Mouse (Mus musculus) left cerebral cortex, adult 8-10 months (tissue): ENCODE results near the gene Tmem121. TPM values are rescaled to one million over a fixed set of nuclear protein-coding genes. Genes with fewer than 3 reads are reported as not detected.
A peak's percentile ranks its signal among the peaks of the same experiment; 100 is the strongest.

Experiments used
- DNase-seq, 2 experiments: peaks; one replicate each; pipeline ENCODE4 v3.0.0; 2022; ENCODE audit warnings: low spot score in 2 of 2
- total RNA-seq, 4 experiments: library from RNA; stranded (reverse); gene quantifications; 2 replicates each; pipeline ENCODE4 v1.2.4; 2022

Gene Tmem121
- total RNA-seq, 4 experiments from 2014 or later, result 21.4 to 23.8 (median 23.1) TPM

DNA sequence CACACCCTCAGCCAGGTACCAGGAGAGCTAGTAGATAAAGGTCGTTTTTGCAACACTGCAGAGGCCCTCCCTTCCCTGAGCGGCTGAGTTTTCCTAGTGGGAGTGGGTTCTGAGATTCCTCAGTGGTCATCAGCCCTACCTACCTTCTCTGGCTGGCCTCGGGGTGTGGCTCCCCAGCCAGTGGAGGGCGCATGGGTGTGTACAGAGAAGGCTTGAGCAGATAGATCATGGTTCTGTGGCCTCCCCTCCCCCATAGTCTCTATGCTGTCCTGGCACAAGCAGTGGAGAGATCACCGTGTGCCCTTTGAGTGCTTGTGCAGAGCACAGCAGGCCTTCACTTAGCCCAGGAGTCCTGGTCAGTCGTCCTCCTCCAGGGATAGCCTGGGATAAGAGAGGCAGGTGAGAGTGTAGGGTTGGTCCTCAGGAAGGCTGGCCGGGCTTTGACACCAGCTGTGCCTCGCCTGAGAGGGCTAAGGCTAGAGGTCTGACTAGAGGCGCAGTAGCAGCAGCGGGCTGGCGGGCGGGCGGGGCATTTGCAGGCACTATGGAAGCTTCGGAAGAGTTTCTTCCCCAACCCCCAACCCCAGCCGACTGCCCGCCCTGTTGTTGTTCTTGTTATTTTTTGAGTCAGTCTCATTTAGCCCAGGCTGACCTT lies 37.2 kb upstream of the Tmem121 start:
- DNase-seq, result no peak

DNA sequence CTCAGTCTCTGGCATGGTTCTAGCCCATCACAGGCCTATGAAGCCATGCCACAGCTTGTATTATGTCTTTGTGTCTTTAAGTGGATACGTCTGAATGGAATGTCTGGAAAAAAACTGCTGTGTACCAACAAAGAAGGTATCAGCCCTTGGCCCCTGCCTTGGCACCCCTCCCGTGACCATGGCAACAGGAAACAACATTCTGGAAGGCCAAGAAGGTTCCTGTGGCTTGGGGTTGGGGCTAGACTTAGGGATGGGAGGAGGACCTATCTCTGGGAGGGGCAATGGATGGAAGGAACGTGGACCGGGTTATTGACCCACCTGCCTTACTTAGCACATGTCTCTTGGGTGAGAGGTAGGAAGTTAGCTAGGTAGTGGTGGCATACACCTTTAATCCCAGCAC lies 36.4 kb upstream of the Tmem121 start:
- DNase-seq, result no peak

DNA sequence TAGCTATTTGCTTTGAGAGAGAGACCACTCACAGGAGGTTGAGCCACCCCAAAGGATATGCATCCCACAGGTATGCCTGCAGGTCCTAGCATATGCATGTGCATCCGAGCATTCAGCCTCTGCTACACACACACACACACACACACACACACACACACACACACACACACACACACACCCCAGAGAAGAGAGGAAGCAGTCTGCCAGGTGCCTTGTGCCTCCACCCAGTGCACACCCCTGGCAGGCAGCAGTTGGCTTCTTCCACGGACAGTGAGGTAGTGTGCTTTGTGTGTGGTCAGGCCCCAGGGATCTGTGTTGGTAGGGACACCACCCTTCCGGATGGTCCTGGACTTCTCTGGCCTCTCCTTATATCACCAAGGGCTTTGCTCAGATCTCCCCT lies 35.8 kb upstream of the Tmem121 start:
- DNase-seq, result no peak

DNA sequence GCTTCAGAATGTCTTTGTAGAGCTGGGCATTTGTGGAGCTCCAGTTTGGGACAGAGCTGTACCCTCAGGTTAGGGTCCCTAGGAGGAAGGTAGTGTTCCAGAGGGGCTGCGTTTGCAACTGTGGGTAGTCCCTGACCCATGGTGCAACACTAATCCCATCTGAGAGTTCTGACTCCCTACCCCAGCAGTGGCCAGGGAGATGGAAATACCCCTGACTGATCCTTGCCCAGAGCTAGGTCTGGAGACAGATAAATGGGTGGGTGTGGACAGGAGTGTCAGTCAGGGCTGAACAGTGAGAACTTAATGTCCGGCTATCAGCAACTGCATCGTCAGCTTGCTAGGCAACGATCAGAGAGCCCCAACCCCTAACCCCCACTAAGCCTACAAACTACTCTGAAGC lies 35.1 kb upstream of the Tmem121 start:
- no peak for DNase-seq

DNA sequence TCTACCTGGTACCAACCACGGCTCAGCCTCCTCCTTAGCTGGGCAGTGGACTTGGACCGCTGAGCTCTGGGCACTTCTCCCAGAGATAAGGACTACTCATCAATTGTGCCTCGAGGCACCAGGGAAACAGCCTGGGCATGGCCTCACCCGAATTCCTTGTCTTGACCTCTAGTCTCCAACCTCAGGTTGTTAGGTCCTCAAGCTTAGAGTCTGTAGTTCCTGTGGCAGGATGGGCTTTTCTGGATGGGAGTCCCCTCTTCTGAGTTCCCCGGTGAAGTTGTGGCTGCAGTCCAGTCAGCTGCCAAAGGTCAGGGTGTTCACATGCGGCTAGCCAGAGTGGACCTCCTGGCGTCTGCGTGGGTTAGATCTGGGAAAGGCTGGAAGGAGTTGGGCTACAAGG lies 34.7 kb upstream of the Tmem121 start:
- no peak for DNase-seq

DNA sequence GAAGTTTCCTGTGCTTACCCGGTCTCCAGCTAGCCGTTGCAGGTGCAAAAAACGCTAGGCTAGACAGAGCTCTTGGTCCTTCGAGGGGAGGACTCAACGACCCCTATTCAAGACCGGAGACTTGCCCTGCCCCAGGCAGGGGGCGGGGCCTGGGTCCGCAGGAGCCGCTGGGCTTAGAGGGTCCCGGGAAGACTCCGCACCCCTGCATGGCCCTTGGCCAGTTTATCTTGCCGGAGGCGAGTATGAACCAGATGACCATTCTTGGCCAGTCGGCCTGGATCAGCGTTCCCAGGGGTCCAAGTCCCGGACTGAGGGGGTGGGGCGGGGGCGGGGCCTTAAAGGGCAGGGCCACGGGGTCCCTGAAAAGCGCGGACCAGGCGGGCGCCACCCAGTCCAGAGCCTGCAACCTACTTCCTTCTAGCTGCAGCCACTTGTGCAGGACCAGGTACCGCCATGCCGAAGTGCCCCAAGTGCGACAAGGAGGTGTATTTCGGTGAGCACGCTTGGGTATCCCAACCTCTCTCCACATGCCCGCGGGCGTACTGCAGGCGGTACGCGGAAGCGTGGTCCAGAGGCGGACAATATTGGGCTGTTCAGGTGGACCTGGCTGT lies 34.0 kb upstream of the Tmem121 start:
- no peak for DNase-seq

DNA sequence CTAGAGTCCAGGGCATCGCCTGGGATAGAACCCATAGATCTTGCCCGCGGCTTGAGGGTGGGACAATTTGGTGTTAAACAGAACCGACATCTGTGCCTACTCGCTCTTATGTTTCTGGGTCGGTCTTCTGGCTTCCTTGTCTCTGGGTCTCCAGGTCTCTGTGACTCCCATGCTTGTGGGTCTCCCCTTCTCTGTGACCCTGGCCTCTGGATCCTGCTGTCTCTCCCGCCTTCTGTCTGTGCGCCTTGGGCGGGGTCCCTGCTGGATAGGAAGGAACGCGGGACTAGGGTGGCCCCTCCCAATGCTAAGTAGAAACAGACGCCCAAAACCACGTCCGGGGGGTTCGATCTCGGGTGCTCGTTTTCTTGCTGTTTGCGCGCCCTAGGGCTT lies 33.5 kb upstream of the Tmem121 start:
- DNase-seq, result no peak

DNA sequence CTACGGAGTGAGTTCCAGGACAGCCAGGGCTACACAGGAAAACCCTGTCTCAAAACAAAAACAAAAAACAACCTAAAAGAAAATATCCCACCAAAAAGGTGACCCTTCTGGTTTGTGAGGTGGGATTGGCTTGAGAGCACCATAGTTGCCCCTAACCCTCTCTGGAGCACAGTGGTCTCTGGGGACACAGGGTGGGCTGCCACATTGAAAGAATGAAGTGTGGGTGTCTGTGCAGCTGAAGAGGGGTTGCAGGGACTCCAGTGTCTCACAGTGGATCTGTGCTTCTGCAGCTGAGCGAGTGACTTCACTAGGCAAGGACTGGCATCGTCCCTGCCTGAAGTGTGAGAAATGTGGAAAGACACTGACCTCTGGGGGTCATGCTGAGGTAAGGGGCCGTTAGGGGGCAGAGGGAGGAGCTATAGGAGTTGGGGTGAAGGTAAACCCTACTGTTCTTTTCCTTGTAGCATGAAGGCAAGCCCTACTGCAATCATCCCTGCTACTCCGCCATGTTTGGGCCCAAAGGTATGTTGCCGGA lies 32.7 kb upstream of the Tmem121 start:
- no peak for DNase-seq

DNA sequence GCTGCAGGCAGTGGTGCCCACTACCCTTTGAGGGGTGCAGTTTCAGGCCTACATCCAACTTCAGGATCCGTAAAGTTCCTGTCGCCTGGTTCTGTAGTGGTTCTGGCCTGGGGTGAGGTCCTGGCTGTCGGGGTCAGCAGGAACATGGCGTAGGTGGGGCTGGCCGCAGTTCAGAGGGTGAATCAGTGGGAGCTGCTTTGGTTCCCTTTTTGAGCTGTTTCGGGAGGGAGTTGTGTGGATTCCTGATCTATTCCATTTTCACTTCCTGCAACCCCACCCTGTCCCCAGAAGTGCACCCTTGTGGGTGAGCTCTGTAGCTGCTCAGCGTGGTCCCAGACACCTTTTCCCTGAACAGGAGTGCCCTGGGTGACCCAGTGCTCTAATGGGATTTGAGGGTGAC lies 31.8 kb upstream of the Tmem121 start:
- DNase-seq, result no peak

DNA sequence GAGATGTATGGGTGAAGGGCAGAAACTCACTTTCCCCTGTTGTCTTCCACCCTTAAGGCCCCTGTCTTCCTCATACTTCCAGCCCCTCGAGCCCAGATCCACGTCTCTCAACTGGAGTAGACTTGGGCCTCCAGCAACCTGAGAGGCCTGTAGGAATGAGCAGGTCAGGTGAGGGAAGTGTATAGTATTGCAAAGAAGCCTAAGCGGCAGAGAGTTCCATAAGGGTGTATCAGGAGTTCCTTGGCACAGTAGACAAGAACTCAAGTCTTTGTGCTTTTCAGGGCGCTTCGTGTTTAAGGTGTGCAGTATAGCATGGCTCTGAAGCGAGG lies 31.0 kb upstream of the Tmem121 start:
- DNase-seq, result no peak

DNA sequence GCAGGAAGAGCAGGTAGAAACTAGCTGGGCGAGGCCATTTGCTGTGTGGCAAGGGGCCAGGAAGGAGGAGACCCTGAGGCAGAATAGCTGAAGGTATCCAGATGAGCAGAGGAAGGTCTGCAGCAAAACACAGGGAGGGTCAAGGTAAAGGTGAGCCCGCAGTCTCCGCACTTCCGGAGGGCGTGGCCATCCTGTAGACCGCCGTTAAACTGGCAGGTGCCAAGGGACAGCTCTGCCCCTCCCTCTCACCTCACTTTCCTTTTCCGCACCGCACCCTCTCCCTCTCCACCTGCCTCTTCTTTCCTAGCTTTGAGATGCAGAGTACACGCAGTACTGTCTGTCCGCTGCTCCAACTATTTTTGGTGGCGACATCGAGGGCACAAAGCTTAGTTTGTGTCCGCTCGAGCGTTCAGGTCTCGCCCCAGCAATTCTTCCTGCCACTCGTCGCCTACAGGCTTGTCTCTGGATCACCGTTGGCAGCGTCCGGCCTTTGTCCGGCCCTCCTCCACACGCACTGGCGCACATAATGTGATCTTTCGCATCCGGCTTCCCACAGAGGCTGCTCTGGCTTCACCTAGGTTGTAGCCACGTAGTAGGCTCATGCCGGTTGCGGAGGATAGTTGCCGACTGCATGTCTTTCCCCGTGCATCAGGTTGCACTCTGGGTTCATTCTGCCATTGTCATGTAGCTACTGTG lies 30.5 kb upstream of the Tmem121 start:
- peak in 1 of 2 experiments; percentile 49 for DNase-seq

DNA sequence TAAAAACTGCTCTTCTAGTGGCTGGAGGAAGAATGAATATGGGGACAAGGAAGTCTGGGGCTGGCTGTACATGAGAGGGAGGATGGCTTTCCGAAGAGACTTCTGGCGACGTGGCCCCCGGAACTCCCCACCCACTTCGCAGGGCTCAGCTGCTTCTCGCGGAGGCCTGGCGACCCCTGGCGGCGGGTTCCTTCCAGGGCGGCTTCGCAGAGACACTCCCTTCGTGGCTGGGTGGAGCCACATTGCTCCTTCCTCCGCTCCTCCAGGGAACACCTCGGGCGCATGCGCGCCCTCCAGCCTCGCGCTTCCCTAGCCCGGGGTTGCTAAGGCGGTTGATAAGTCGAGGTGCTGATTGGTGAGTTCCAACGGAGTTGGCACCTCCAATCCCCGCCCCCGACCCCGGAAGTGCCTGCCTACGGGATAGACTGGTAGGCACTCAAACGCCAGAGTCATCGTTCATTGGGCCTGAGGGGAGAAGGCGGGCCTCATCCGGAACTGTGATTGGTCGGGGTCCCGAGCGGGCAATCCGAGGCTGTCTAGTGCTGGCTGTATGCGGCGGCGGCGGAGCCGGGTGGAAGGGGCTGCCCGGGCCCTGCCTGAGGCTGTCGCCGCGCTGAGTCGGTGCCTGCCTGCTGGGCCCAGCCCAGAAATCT lies 29.7 kb upstream of the Tmem121 start, which contains the start of gene Tedc1:
Gene Tedc1 (plus strand): TSS at position 535 of the 653 bp plus-strand sequence.
- DNase-seq, result peak; percentile 97 to 99

DNA sequence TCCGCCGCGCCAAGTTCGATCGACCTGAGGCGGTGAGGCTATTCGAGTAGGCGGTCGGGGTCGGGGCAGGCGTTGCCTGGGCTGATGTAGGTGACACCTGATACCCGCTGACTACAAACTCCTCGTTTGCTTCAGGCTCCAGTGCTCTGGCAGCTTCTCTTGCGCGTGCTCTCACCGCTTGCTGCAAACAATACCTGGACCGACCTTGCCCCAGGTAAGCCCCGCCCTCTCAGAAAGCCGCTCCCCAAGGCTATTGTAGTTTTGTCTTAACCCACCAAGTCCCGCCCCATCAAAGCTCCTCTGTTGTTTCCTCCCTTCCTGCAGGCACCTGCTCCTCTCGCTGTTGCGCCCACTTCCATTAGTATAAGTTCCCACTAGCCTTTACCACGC lies 29.2 kb upstream of the Tmem121 start:
- DNase-seq, result no peak

DNA sequence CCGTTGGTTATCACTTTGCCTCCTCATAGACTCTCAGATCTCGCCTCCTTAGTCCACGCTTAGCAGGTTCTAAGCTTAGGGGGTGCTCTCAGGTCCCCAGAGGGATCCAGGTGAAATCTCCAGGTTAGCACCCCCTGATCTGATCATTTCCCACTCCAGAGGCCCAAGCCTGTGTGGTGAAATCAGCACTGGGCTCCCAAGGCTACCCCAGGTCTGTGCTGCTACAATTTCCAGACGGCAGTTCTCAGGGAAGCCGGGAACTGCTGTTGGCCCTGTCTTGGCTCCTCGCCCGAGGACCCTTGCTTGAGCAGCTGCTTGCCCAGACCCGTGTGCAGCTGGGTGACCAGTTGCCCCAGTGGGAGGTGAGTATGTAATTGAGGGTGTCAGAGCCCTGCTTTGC lies 28.7 kb upstream of the Tmem121 start:
- peak in 1 of 2 experiments; percentile 28 for DNase-seq

DNA sequence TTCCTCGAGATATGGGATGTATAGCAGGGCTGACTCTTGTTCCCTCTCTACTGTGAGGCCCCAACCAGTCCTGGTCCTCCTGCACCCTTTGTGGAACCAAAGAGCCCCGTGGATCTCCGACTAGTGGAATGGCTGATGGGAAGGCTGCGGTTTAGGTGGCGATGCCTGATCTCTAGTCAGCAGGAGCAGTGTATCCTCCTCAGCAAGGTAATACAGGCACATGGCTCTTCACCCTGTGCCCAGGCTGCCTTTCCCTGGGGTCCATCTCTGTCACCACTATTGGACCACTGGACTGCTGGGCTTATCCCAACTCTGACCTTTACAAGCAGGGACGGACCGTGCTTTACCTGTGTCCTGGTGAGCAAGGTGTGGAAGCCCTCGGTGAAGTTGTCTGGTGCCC lies 28.2 kb upstream of the Tmem121 start:
- DNase-seq, result no peak

DNA sequence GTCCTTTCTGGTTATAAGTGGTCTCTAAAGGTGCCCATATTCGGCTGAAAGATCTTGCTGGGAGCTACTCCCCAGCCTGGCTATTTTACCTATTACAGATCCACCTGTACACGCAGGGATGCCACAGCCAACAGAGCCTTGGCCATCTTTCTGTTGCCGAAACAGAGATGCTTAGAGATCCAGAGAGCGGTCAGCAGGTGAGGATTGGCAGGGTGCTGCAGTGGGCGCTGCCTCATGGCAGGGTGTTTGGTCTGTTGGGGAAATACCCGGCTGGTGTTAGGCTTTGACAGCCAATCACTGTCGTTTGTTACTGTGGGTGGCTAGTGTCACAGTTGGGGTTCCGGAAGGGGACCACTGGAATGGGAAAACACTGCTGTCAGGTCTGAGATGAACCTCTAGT lies 27.8 kb upstream of the Tmem121 start:
- DNase-seq, result no peak

DNA sequence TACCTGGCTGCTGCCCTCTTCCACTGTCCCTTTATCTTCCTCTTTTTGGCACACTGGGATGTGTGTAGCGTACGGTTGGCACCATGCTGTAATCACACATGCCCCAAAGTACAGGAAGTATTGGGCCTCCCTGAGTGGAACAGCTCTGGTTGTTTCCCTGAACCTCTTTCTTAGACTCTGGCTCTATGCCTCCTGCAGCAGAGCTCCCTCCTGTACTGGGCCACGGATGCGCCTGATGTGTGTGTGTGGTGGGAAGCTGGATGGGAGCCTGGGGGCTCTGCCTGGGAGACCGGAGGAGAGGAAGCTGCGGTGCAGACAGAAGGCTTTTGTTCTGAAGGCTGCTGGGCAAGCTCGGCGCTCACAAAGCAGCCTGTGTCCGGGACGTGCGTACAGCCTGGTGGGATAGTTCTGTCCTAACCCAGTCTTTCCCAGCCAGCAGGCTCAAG lies 22.1 kb upstream of the Tmem121 start:
- DNase-seq, result no peak

DNA sequence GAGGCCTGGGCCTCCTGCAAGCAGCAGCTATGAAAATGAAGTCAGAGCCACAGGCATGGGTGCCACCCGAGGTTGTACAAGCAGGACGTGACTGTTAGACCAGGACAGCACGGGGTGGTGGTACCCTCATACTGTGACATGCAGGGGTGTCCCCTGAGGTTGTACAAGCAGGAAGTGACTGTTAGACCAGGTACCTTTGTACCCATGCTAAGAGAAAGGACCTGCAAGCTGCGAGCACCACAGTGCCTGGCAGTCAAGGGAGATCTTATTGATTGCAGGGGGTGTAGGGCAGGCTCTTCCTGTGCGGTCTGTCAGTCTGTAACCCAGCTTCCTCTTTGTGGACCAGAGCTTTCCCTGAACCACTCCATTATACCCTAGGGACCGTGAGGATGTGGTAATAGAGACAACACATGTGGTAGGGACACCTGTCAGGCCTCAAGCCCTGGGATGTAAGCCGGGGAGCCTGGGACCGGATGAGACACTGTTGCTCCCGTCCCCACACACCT lies 17.6 kb upstream of the Tmem121 start:
- DNase-seq, result no peak

DNA sequence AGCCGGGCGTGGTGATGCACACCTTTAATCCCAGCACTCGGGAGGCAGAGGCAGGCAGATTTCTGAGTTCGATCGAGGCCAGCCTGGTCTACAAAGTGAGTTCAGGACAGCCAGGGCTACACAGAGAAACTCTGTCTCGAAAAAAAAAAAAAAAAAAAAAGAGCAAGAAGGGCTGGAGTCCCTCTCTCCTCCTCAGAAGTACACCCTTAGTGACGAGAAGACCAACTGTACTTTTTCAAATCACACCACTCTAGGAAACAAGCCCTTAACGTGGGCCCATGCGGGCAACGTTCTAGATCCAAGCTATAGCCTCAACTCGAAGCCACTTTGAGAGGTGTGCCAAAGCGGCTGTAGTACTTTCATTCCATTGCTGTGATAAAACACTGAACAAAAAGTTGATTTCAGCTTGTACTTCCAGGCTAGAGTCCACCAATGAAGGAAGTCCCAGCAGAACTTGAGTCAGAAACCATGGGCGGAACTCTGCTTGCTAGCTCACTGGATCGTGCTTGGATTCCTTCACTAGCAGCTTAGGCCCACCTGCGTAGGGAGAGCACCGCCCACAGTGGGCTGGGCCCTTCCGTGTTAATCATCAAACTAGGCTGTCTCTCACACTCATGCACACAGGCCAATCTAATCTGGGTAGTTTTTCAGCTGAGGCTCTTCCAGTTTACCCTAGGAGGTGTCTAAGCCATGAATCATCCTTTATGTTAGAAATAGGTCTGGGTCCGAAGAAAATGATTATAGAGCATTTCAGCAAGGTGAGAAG lies 8.6 kb upstream of the Tmem121 start:
- no peak for DNase-seq

DNA sequence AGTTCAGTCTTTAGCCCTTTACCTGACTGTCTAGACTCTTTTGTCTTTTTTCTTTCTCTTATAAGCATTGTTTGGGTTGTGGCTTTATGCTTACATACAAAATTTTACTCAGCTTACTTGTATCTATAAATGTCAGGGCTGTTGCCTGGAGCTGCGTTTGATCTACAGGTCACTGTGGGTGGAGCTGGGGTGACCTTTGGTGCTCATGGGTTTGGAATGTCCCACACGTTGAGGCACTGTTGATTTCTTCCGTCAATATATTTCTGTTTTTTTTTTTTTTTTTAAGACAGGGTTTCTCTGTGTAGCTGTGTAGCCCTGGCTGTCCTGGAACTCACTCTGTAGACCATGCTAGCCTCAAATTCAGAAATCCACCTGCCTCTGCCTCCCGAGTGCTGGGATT lies 4.7 kb upstream of the Tmem121 start:
- no peak for DNase-seq

DNA sequence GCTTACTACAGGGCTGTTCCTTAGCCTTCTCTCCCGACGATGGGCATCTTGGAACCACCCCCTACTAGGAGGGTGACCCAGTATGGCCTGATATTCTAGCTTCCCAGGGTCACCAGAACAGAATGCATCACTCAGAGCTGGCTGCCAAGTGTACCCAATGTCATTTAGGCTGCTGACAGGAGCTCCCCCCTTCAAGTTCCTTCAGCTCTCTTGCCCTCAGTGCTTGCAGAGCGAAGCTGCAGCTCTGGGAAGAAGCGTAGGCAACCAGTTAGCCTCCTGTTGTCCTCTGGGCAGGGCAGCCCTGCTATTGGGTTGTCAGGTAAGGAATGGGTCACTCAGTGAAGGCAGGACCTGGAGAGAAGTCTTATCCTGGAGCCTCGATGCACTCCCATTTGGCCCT lies 785 bp upstream of the Tmem121 start:
- no peak for DNase-seq
